Mouse (Mus musculus): ENCODE data around the gene Tmem128.

Gene Tmem128

GRCm38 (mm10) chr5:38260107-38260682 lies at the start of gene Tmem128:
Tmem128 (plus strand) TSS chr5:38260185.
- DNase-seq: peak; percentile 70

- no peak for DNase-seq
Observed at GRCm38 (mm10) chr5:38211691-38212090, 48.3 kb upstream of the Tmem128 start.

- no peak for DNase-seq
Observed at GRCm38 (mm10) chr5:38213009-38213408, 47.0 kb upstream of the Tmem128 start.

- no peak for DNase-seq
Observed at GRCm38 (mm10) chr5:38219771-38220307, 40.1 kb upstream of the Tmem128 start.

- peak; percentile 95 for DNase-seq
Observed at GRCm38 (mm10) chr5:38220328-38220912, 39.6 kb upstream of the Tmem128 start, which contains the start of the genes Zbtb49 and Lyar. Zbtb49 (minus strand) TSS chr5:38220457. Lyar (plus strand) TSS chr5:38220470.

- DNase-seq: peak; percentile 36
Observed at GRCm38 (mm10) chr5:38235422-38235821, 24.6 kb upstream of the Tmem128 start.

GRCm38 (mm10) chr5:38236627-38237026 lies 23.4 kb upstream of the Tmem128 start:
- no peak for DNase-seq

- DNase-seq: no peak
Observed at GRCm38 (mm10) chr5:38240727-38241472, 19.1 kb upstream of the Tmem128 start.

GRCm38 (mm10) chr5:38241473-38241834 lies 18.5 kb upstream of the Tmem128 start:
- no peak for DNase-seq

- DNase-seq: no peak
Observed at GRCm38 (mm10) chr5:38241966-38242365, 18.0 kb upstream of the Tmem128 start.

- DNase-seq: no peak
Observed at GRCm38 (mm10) chr5:38255195-38255594, 4.8 kb upstream of the Tmem128 start.

- no peak for DNase-seq
Observed at GRCm38 (mm10) chr5:38255644-38256043, 4.3 kb upstream of the Tmem128 start.

GRCm38 (mm10) chr5:38256551-38256950 lies 3.4 kb upstream of the Tmem128 start:
- no peak for DNase-seq

- no peak for DNase-seq
Observed at GRCm38 (mm10) chr5:38258034-38258772, 1.8 kb upstream of the Tmem128 start.

- no peak for DNase-seq
Observed at GRCm38 (mm10) chr5:38258773-38259146, 1.2 kb upstream of the Tmem128 start.

- no peak for DNase-seq
Observed at GRCm38 (mm10) chr5:38259455-38260106, 404 bp upstream of the Tmem128 start.

GRCm38 (mm10) chr5:38270942-38271341 lies 11.0 kb downstream of the Tmem128 start:
- no peak for DNase-seq

- DNase-seq: no peak
Observed at GRCm38 (mm10) chr5:38273831-38274230, 13.8 kb downstream of the Tmem128 start.

GRCm38 (mm10) chr5:38275771-38276170 lies 15.8 kb downstream of the Tmem128 start, which contains the start of gene Otop1:
Otop1 (plus strand) TSS chr5:38275972.
- no peak for DNase-seq

- no peak for DNase-seq
Observed at GRCm38 (mm10) chr5:38276451-38276850, 16.5 kb downstream of the Tmem128 start.

- no peak for DNase-seq
Observed at GRCm38 (mm10) chr5:38277098-38277866, 17.3 kb downstream of the Tmem128 start.
